Mouse (Mus musculus) G1E (cell line): ENCODE measurements around the gene E130308A19Rik. TPM values are rescaled to one million over a fixed set of nuclear protein-coding genes. Genes with fewer than 3 reads are reported as not detected.

ENCODE experiments used
- ATAC-seq: 2 replicates; pipeline ENCODE4 v1.8.0; 2016; ENCODE audit warnings: mild to moderate bottlenecking; ENCODE audit not compliant: insufficient number of reproducible peaks, poor library complexity, low FRiP score, severe bottlenecking; ENCODE audit errors: extremely low read depth
- DNase-seq: peaks from one replicate; pipeline ENCODE4 v3.0.0; 2012; ENCODE audit warnings: low spot score
- H3K27me3 ChIP-seq: 2 replicates; pipeline ENCODE4 v1.6.1; 2012; ENCODE audit warnings: mild to moderate bottlenecking, low read length, inconsistent platforms; ENCODE audit not compliant: insufficient read depth
- H3K36me3 ChIP-seq: replicated peaks from 2 replicates; pipeline ENCODE3; 2012; ENCODE audit warnings: mild to moderate bottlenecking, inconsistent platforms
- H3K4me1 ChIP-seq: 2 replicates; pipeline ENCODE4 v1.6.1; 2012; ENCODE audit warnings: low read depth, low read length, inconsistent platforms, mixed read lengths; ENCODE audit not compliant: insufficient read depth
- H3K4me3 ChIP-seq: 2 replicates; pipeline ENCODE4 v1.5.1; 2012; ENCODE audit warnings: low read depth, mild to moderate bottlenecking, inconsistent platforms, low read length, moderate library complexity, mixed read lengths
- H3K9me3 ChIP-seq: replicated peaks from 2 replicates; pipeline ENCODE4 v1.6.1; 2012; ENCODE audit warnings: inconsistent platforms
- CTCF ChIP-seq: IDR thresholded peaks from 2 replicates; pipeline ENCODE4 v1.5.1; 2012; ENCODE audit warnings: low read depth, low read length, inconsistent platforms, mixed read lengths
- GATA1 ChIP-seq: IDR thresholded peaks from 2 replicates; pipeline ENCODE4 v1.6.1; 2012; ENCODE audit warnings: borderline replicate concordance, low read length, inconsistent platforms, mixed read lengths
- GATA2 ChIP-seq: IDR thresholded peaks from 2 replicates; pipeline ENCODE4 v1.6.1; 2012; ENCODE audit warnings: low read depth, low read length, inconsistent platforms, borderline replicate concordance
- POLR2AphosphoS5 ChIP-seq: IDR thresholded peaks from 2 replicates; pipeline ENCODE4 v1.6.1; 2012; ENCODE audit warnings: low read depth, low read length, inconsistent platforms; ENCODE audit not compliant: insufficient replicate concordance
- TAL1 ChIP-seq: conservative IDR thresholded peaks from 2 replicates; pipeline ENCODE4 v1.6.1; 2012; ENCODE audit warnings: low read depth, low read length, inconsistent platforms, mixed read lengths
- polyA plus RNA-seq: library from polyadenylated mRNA; stranded (reverse); fragments of >175 nt; gene quantifications from 2 replicates; pipeline ENCODE4 v1.2.3, GENCODE M21; 2012
- total RNA-seq, 2 experiments: library from RNA; stranded (forward) in 1 of 2; stranded (reverse) in 1 of 2; fragments of 200-1000 nt in 1 of 2; fragments of >200 nt in 1 of 2; fragmentation: Nextera tagmentation in 1 of 2; gene quantifications; 2 replicates each; pipeline ENCODE4 v1.2.3; 2014 to 2017

The E130308A19Rik gene
- total and polyA plus RNA-seq, 3 experiments, result 6.1 to 33.8 (median 8.1) TPM

GRCm38 (mm10) chr4:59697869-59698268 lies 71.9 kb downstream of the E130308A19Rik start:
- no peak for DNase-seq
- ATAC-seq, result no peak
- Histone ChIP-seq H3K36me3 (peaks cover 20% of the 10 kb centered on the region), H3K9me3 (no peaks in the 10 kb centered on the region), H3K27me3 (no peaks in the 10 kb centered on the region), H3K4me1 (peaks cover 8% of the 10 kb centered on the region; the same call in 1 of the 2 replicates), H3K4me3 (no peak overlapping the region)
- no peak for TF ChIP-seq CTCF
- TF ChIP-seq POLR2AphosphoS5, result no peak
- TF ChIP-seq GATA2, result no peak
- TF ChIP-seq GATA1, result no peak
- TF ChIP-seq TAL1, result no peak

DNA sequence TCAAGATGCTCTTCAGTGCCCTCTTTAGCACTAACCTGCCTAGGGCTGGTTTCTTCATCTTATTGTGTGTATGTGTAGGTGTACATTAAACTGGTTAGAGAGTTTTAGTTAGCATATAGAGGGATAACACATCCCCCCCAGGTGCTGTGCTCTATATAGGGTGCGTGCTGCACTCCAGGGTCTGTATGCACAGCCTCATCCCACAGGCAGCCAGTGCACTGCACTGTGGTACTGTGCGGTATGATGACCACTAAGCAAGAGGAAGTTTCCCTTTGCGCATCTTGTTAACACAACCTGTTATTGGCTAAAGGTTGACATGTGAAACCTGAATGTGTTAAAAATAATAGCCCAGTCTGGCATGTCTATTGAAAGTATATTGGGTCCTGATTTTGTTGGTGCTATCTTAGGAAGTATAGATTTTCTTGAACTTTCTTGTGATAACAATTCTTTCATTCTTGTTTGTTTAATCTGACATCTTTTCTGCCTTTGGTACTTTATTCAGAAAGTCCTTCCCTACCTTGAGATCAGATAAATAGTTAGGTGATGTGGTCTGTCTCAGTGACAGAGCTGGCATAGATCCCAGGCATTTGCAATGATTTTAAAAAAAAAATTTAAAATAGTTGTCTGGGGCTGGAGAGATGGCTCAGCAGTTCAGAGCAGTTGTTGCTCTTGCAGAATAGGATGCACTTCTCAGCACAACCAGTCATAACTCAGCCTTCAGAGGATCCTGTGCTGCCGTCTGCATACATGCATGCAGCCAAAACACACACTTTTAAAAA lies 73.2 kb downstream of the E130308A19Rik start:
- Histone ChIP-seq H3K36me3 (peaks cover 19% of the 10 kb centered on the region), H3K4me1 (peaks cover 8% of the 10 kb centered on the region; the same call in 1 of the 2 replicates), H3K27me3 (no peaks in the 10 kb centered on the region), H3K4me3 (no peak overlapping the region), H3K9me3 (no peaks in the 10 kb centered on the region)
- DNase-seq (no peak), ATAC-seq (no peak)
- TF ChIP-seq GATA1, result no peak
- TF ChIP-seq TAL1, result no peak
- TF ChIP-seq GATA2, result no peak
- TF ChIP-seq POLR2AphosphoS5, result no peak
- TF ChIP-seq CTCF, result no peak

- Histone ChIP-seq H3K36me3 (peaks cover 33% of the 10 kb centered on the region), H3K4me3 (no peak overlapping the region), H3K27me3 (no peaks in the 10 kb centered on the region), H3K9me3 (no peaks in the 10 kb centered on the region), H3K4me1 (peaks cover 22% of the 10 kb centered on the region)
- no peak for TF ChIP-seq GATA1
- no peak for TF ChIP-seq CTCF
- DNase-seq, result no peak
- no peak for ATAC-seq
These were observed 83.3 kb downstream of the E130308A19Rik start for GRCm38 (mm10) chr4:59709321-59709720.

GRCm38 (mm10) chr4:59710736-59711389 lies 84.9 kb downstream of the E130308A19Rik start:
- H3K36me3 ChIP-seq, result peaks cover 40% of the 10 kb centered on the region
- H3K9me3 ChIP-seq, result no peaks in the 10 kb centered on the region
- H3K4me3 ChIP-seq, result no peak overlapping the region
- no peak for DNase-seq
- H3K4me1 ChIP-seq, result peaks cover 29% of the 10 kb centered on the region
- no peak for TF ChIP-seq TAL1
- no peak for TF ChIP-seq GATA1
- TF ChIP-seq GATA2, result no peak
- TF ChIP-seq CTCF, result no peak
- no peak for TF ChIP-seq POLR2AphosphoS5
- H3K27me3 ChIP-seq, result no peaks in the 10 kb centered on the region
- no peak for ATAC-seq

DNA sequence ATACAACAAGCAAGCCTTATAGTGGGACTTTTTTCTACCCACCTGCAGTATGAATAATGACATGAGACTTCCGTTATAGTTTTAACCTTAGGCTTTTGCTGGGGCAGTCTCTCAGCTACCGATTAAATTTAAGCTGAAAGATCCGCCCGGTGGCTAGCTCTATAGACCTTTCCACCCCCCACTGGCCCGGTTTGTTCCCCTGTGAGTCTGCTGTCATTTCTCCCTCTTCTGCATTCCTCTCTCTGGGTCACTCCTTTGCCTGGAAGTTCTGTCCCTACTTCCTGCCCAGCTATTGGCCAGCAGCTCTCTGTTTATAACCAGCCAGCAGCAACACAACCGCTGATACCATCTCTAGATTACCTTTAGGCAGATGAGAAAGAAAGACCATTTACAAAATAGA lies 86.4 kb downstream of the E130308A19Rik start:
- TF ChIP-seq TAL1 (no peak), GATA1 (no peak), CTCF (no peak), POLR2AphosphoS5 (no peak)
- no peaks in the 10 kb centered on the region for H3K27me3 ChIP-seq
- no peak for DNase-seq
- H3K36me3 ChIP-seq, result peaks cover 38% of the 10 kb centered on the region
- no peaks in the 10 kb centered on the region for H3K9me3 ChIP-seq
- ATAC-seq, result no peak
- no peak overlapping the region for H3K4me3 ChIP-seq
- H3K4me1 ChIP-seq, result peaks cover 23% of the 10 kb centered on the region

GRCm38 (mm10) chr4:59712955-59713354 lies 86.9 kb downstream of the E130308A19Rik start:
- Histone ChIP-seq H3K9me3 (no peaks in the 10 kb centered on the region), H3K27me3 (no peaks in the 10 kb centered on the region), H3K4me3 (no peak overlapping the region), H3K4me1 (peaks cover 20% of the 10 kb centered on the region), H3K36me3 (peaks cover 33% of the 10 kb centered on the region)
- TF ChIP-seq TAL1, result no peak
- TF ChIP-seq CTCF, result no peak
- TF ChIP-seq GATA1, result no peak
- TF ChIP-seq GATA2, result no peak
- DNase-seq (no peak), ATAC-seq (no peak)
